8 mouse cellular contexts compared by ENCODE assay signal in genomic region chr11:110337289-110338245, GRCm38 (mm10). TPM values are rescaled to one million over a fixed set of nuclear protein-coding genes. Genes with fewer than 3 reads are reported as not detected.
DNase-seq lines count a peak whose midpoint lies in the region; ATAC-seq lines count a peak whose summit lies in the region.

Abca5 (minus strand) TSS chr11:110337716.

- H3K4me2 ChIP-seq in heart, embryonic 11.5 days: peak within 1 kb of the TSS; percentile 86
- peak within 1 kb of the TSS; percentile 78 for H3K4me2 ChIP-seq in kidney, embryonic 15.5 days

- no peaks in the 10 kb centered on the region for H3K9me3 ChIP-seq in erythroblast, embryonic 14.5 days (ENCODE audit: control insufficient read depth, low read length)
- H3K9me3 ChIP-seq in heart, embryonic 11.5 days (replicated peaks; ENCODE audit: control insufficient read depth, low read length): no peaks in the 10 kb centered on the region
- H3K9me3 ChIP-seq in kidney, embryonic 15.5 days (replicated peaks): no peaks in the 10 kb centered on the region

- peak; percentile 90 for DNase-seq in CD4-positive helper T cell, adult 2 months (ENCODE audit: low read depth, low spot score)
- peak; percentile 80 for DNase-seq in brain, embryonic 18.5 days (ENCODE audit: low read depth, low spot score)
- peak; percentile 91 for DNase-seq in liver
- DNase-seq in spleen, postnatal 36 days (ENCODE audit: low spot score in 2 of 2): peak; percentile 79 to 86

- H3K9ac ChIP-seq in heart, embryonic 11.5 days (ENCODE audit: low read depth, low read length): peak within 1 kb of the TSS; percentile 68
- H3K9ac ChIP-seq in kidney, embryonic 15.5 days: peak within 1 kb of the TSS; percentile 51

- H3K4me3 ChIP-seq in erythroblast, embryonic 14.5 days (replicated peaks): peak within 1 kb of the TSS; percentile 78
- peak within 1 kb of the TSS; percentile 73 for H3K4me3 ChIP-seq in heart, embryonic 11.5 days (ENCODE audit: low read depth, low read length)
- H3K4me3 ChIP-seq in kidney, embryonic 15.5 days (replicated peaks): peak within 1 kb of the TSS; percentile 78

- under 1% methylated on average over 95 of the region's 95 CpGs for WGBS in heart, embryonic 11.5 days (ENCODE audit: insufficient replicate concordance)
- WGBS in kidney, embryonic 15.5 days: under 1% methylated on average over 90 of the region's 95 CpGs

- H3K4me1 ChIP-seq in erythroblast, embryonic 14.5 days (ENCODE audit: control insufficient read depth): peaks cover 17% of the 10 kb centered on the region
- no peaks in the 10 kb centered on the region for H3K4me1 ChIP-seq in heart, embryonic 11.5 days (ENCODE audit: control insufficient read depth, insufficient read depth, low read length)
- peaks cover 7% of the 10 kb centered on the region; the same call in 1 of the 2 replicates for H3K4me1 ChIP-seq in kidney, embryonic 15.5 days

- no peak within 1 kb of the TSS for H3K27ac ChIP-seq in heart, embryonic 11.5 days (ENCODE audit: low read depth, low read length)
- H3K27ac ChIP-seq in kidney, embryonic 15.5 days: no peak within 1 kb of the TSS

- no peaks in the 10 kb centered on the region for H3K36me3 ChIP-seq in erythroblast, embryonic 14.5 days (ENCODE audit: control insufficient read depth)
- no peaks in the 10 kb centered on the region for H3K36me3 ChIP-seq in heart, embryonic 11.5 days (ENCODE audit: control insufficient read depth, insufficient read depth, low read length)
- H3K36me3 ChIP-seq in kidney, embryonic 15.5 days: no peaks in the 10 kb centered on the region

- ATAC-seq in heart, embryonic 11.5 days (replicated peaks; ENCODE audit: insufficient number of reproducible peaks, low FRiP score, low TSS enrichment): peak; percentile 84
- ATAC-seq in kidney, embryonic 15.5 days (replicated peaks; ENCODE audit: low FRiP score): peak; percentile 97
- ATAC-seq in monocyte, adult 5-6 weeks (replicated peaks; ENCODE audit: insufficient number of reproducible peaks, low FRiP score, low TSS enrichment, poor library complexity, severe bottlenecking): peak; percentile 82

- H3K27me3 ChIP-seq in erythroblast, embryonic 14.5 days (ENCODE audit: control insufficient read depth): peaks cover 36% of the 10 kb centered on the region
- peaks cover 5% of the 10 kb centered on the region for H3K27me3 ChIP-seq in heart, embryonic 11.5 days (ENCODE audit: control insufficient read depth, insufficient read depth, low read length)
- H3K27me3 ChIP-seq in kidney, embryonic 15.5 days: peaks cover 21% of the 10 kb centered on the region; the same call in 1 of the 2 replicates

RNA-seq across cellular contexts. Expression of gene Abca5, which starts in this region (rescaled TPM):
- polyA plus RNA-seq in erythroblast, embryonic 14.5 days (2012): not detected in 2 replicates
- polyA plus RNA-seq in heart, embryonic 11.5 days (2014; fragmentation: Nextera tagmentation; extraction: Ambion mirVana): 2.2 and 2.5 TPM in 2 replicates
- polyA plus RNA-seq in kidney, embryonic 15.5 days (2015; fragmentation: Nextera tagmentation; extraction: Ambion mirVana): 3.3 and 3.8 TPM in 2 replicates
- 0.29 to 7.1 TPM (median 0.75 TPM) in 3 replicates for total RNA-seq in monocyte, adult 5-6 weeks (2017)
